Mouse (Mus musculus): ENCODE measurements around the gene Dgkb.

Dgkb gene

DNA sequence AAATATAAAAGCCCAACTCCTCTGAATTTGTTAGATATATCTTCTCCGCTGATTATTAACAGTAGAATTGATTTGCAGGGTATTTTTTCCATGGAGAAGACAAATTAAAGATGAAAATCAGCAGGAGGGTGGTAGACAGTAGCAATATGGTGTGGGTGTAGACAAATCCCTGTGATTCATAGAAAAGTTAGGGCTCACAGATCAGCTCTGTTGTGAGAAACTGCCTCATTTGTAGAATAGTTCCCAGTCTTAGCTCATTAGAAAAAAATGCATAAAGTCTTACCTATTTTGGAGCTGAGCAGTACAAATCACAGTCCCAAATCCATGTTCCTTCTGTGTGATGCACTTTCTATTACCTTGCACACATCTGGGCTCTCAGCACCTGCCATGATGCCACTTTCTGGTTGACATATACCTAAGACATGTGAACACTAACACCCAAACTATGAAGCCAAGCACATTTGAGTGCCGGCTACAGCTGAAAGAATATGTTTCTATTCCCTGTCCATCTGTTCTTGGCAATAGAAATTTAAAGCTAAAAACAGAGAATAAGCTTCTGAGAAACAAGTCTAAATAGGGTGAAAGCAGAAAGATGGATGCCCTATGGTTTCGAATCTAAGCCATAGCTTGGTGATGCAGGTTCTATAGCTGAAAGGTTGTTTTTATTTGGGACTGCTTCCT is 782.8 kb downstream of the Dgkb start:
- DNase-seq: no peak

DNA sequence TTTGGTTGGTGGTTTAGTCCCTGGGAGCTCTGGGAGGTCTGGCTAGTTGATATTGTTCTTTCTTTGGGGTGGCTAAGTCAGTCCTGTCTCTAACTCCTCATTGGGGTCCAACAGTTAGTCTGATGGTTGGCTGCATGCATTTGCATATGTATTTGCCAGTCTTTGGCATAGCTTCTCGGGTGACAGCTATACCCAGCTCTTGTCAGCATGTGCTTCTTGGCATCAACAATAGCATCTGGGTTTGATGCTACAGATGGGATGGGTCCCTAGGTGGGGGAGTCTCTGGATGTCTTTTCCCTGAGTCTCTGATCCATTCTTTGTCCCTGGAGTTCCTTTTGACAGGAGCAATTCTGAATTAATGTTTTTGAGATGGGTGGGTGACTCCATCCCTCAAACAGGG is 790.6 kb downstream of the Dgkb start:
- no peak for DNase-seq

DNA sequence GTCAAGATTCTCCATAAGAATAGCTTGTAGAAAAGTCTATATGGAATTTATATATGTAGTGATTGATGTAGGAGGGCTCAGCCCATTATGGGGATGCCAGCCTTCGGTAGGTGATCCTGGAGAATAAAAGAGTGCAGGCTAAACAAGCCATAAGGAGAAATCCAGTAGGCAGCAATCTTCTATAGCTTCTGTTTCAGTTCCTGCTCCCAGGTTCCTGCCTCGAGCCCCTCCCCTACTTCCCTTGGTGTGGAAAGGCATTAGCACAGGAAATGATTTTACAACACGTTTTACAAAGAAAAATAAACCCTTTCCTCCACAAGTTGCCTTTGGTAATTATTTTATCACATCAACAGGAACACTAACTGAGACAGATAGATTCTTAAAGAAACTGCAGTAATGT is 850.7 kb downstream of the Dgkb start:
- no peak for DNase-seq
